Mouse (Mus musculus): ENCODE measurements at regions not wholly inside any gene's neighbourhood (a gene's known extent, or its start where the extent isn't known, plus 50 kb on each side); places are given as distances from the start of the nearest gene placed in this dataset.

DNA sequence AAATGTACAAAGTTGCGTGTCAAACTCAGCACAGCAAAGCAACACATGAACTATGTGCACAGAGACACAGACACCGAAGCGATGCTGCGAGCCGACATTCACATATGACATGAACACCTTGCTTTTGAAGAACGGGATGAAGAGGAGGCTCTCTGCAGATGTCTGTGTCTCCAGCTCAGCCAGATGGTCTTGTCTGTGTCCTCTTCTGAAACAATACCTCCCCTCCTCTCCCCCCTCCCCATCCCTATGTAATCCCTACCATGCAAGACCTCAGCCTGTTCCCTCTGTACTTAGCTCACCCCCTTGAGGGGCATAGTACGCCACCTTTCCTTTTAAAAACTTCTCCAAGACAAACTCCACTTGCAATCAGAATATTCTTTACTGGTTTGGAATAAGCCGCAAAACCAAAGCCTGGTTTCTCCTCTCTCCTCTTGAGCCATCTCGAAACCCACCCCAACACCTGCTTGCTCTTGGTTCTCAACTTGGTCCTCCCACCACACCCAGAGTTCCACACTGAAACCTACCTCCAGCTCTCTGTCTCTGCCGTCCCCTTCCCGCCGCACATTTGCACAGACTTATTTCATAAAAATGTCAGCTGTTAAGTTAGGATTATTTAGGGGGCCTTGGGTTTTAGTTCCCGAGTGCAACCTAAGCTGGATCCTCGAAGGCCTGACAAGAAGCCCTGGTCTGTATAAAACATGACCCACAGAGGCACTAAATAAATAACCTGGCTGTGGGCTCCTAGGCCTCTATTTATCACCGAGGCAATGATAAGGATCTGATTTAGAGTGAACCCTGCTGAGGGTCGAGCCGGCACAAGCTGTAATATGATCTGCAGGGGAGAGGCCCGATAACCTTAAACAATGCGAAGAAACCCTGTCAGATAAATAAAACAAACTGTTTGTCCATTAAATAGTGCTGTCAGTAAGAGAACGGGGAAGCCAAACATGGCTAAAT, 327.1 kb upstream of the Sall1 start:
- Histone ChIP-seq H3K27me3 (replicated peaks; ENCODE audit: control insufficient read depth, insufficient read depth, low read length) (no peaks in the 10 kb centered on the region), H3K4me1 (ENCODE audit: control insufficient read depth, insufficient read depth, low read length) (no peaks in the 10 kb centered on the region), H3K9me3 (ENCODE audit: control insufficient read depth, low read length) (no peaks in the 10 kb centered on the region), H3K27ac (ENCODE audit: low read length) (no peak overlapping the region), H3K36me3 (ENCODE audit: control insufficient read depth, insufficient read depth, low read length) (no peaks in the 10 kb centered on the region), H3K4me2 (ENCODE audit: low read depth, low read length) (no peak overlapping the region), H3K9ac (ENCODE audit: low read depth, low read length) (no peak overlapping the region), H3K4me3 (ENCODE audit: low read length) (no peak overlapping the region)
- no peak for ATAC-seq
- WGBS: 47% methylated on average over 20 of the region's 20 CpGs

DNA sequence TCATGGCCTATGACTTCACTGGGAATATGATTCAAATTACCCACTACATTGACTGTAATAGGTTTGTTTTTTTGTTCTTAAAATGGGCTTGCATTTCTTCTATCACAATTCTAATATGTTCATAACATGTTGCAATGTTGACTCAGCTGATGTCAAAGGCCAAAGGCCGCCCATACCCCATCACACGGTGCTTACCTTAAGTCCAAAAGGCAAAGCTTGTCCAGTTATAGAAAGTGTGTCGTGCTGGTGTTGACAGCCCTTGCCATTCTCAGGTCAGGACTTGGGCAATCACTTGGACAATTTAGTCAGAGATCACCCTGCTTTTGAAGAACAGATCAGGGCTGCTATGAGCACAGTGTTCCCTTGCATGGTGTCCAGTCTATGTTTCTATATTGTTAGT, 321.5 kb upstream of the Sall1 start:
- Histone ChIP-seq H3K9me3 (ENCODE audit: control insufficient read depth, low read length) (no peaks in the 10 kb centered on the region), H3K9ac (ENCODE audit: low read depth, low read length) (no peak overlapping the region), H3K4me3 (ENCODE audit: low read length) (no peak overlapping the region), H3K36me3 (ENCODE audit: control insufficient read depth, insufficient read depth, low read length) (no peaks in the 10 kb centered on the region), H3K27ac (ENCODE audit: low read length) (no peak overlapping the region), H3K4me1 (ENCODE audit: control insufficient read depth, insufficient read depth, low read length) (no peaks in the 10 kb centered on the region), H3K4me2 (ENCODE audit: low read depth, low read length) (no peak overlapping the region), H3K27me3 (replicated peaks; ENCODE audit: control insufficient read depth, insufficient read depth, low read length) (no peaks in the 10 kb centered on the region)
- ATAC-seq: no peak
- WGBS: 94% methylated on average over 3 of the region's 3 CpGs

DNA sequence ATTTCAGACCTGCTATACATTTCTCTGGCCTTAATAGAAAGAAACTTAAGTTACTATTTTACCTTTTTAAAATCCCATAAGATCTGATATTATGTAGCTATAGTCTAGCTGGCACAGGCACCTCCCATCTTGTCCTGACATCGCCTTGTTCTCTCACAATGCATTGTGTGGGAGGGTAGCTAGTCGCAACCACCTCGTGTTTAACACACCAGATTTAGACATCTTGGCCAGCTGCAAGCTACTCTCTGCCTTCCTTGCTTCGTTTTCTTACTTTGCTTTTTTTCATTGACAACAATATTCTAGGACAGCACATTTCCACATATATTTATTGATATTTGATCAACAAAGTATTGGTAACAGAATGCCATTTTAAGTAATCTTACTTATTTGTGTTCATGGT, 314.4 kb upstream of the Sall1 start:
- Histone ChIP-seq H3K9ac (ENCODE audit: low read depth, low read length) (no peak overlapping the region), H3K27me3 (replicated peaks; ENCODE audit: control insufficient read depth, insufficient read depth, low read length) (no peaks in the 10 kb centered on the region), H3K9me3 (ENCODE audit: control insufficient read depth, low read length) (no peaks in the 10 kb centered on the region), H3K4me1 (ENCODE audit: control insufficient read depth, insufficient read depth, low read length) (no peaks in the 10 kb centered on the region), H3K36me3 (ENCODE audit: control insufficient read depth, insufficient read depth, low read length) (no peaks in the 10 kb centered on the region), H3K4me3 (ENCODE audit: low read length) (no peak overlapping the region), H3K4me2 (ENCODE audit: low read depth, low read length) (no peak overlapping the region), H3K27ac (ENCODE audit: low read length) (no peak overlapping the region)
- ATAC-seq: no peak
- WGBS: 81% methylated on average over 4 of the region's 4 CpGs

DNA sequence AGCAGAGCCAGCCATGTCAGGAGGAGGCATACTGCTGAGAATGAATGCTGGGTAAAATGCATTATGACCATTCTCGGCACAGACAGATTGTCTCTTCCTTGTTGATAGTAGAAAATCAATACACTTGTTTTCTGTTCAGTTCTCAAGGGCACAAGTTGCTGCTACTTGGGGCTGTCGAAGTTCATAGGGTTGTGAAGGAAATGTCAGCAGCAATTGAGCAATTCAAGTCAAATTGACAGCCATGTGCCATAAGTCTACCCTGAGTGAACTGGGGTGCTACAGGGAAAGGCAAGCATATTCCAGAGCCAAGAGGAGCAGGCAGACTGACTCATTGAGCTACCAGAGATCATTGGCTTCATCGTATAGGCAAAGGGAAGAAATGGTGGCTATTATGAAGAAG, 301.6 kb upstream of the Sall1 start:
- no peaks in the 10 kb centered on the region for H3K36me3 ChIP-seq (ENCODE audit: control insufficient read depth, insufficient read depth, low read length)
- H3K4me1 ChIP-seq (ENCODE audit: control insufficient read depth, insufficient read depth, low read length): no peaks in the 10 kb centered on the region
- no peak overlapping the region for H3K27ac ChIP-seq (ENCODE audit: low read length)
- no peak overlapping the region for H3K9ac ChIP-seq (ENCODE audit: low read depth, low read length)
- no peak for ATAC-seq
- no peak overlapping the region for H3K4me2 ChIP-seq (ENCODE audit: low read depth, low read length)
- no peaks in the 10 kb centered on the region for H3K9me3 ChIP-seq (ENCODE audit: control insufficient read depth, low read length)
- no peak overlapping the region for H3K4me3 ChIP-seq (ENCODE audit: low read length)
- WGBS: 72% methylated on average over 3 of the region's 3 CpGs
- H3K27me3 ChIP-seq (replicated peaks; ENCODE audit: control insufficient read depth, insufficient read depth, low read length): no peaks in the 10 kb centered on the region

DNA sequence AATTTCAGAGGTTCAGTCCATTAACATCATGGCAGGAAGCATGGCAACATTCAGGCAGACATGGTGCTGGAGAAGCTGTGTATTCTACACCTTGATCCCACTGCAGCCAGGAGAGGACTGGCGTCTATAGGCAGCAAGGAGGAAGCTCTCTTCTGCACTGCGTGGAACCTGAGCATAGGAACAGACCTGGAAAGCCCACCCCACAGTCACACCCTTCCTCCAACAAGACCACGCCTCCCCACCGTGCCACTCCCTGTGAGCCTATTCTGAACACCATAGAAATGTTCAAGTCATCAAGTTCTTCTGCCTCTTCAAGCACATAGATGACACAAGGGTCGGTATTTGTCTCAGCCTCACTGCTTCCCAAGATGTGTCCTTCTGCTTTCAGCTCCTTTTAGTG, 297.7 kb upstream of the Sall1 start:
- Histone ChIP-seq H3K4me3 (ENCODE audit: low read length) (no peak overlapping the region), H3K27me3 (replicated peaks; ENCODE audit: control insufficient read depth, insufficient read depth, low read length) (no peaks in the 10 kb centered on the region), H3K36me3 (ENCODE audit: control insufficient read depth, insufficient read depth, low read length) (no peaks in the 10 kb centered on the region), H3K9ac (ENCODE audit: low read depth, low read length) (no peak overlapping the region), H3K9me3 (ENCODE audit: control insufficient read depth, low read length) (no peaks in the 10 kb centered on the region), H3K4me2 (ENCODE audit: low read depth, low read length) (no peak overlapping the region), H3K27ac (ENCODE audit: low read length) (no peak overlapping the region), H3K4me1 (ENCODE audit: control insufficient read depth, insufficient read depth, low read length) (no peaks in the 10 kb centered on the region)
- WGBS: 94% methylated on average over 5 of the region's 5 CpGs
- no peak for ATAC-seq

DNA sequence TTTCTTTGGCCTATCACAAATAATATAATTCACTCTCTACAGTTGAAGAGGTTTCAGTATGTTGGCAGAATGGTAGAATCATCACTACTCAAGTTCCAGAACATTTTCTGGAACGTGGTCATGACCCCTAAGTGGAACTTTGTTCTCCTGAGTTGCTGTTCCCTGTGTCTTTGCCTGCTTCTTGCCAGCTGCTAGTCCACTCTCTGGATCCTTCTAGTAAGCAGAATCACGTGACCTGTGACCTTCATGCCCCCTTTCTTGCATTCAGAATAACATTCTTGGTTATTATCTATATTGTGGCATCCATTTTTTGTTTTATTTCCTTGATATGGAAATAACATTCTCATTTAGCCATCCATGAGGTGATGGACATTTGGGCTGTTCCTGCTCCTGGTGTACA, 291.5 kb upstream of the Sall1 start:
- Histone ChIP-seq H3K9ac (ENCODE audit: low read depth, low read length) (no peak overlapping the region), H3K4me1 (ENCODE audit: control insufficient read depth, insufficient read depth, low read length) (no peaks in the 10 kb centered on the region), H3K36me3 (ENCODE audit: control insufficient read depth, insufficient read depth, low read length) (no peaks in the 10 kb centered on the region), H3K4me2 (ENCODE audit: low read depth, low read length) (no peak overlapping the region), H3K27me3 (replicated peaks; ENCODE audit: control insufficient read depth, insufficient read depth, low read length) (no peaks in the 10 kb centered on the region), H3K4me3 (ENCODE audit: low read length) (no peak overlapping the region), H3K27ac (ENCODE audit: low read length) (no peak overlapping the region), H3K9me3 (ENCODE audit: control insufficient read depth, low read length) (no peaks in the 10 kb centered on the region)
- 87% methylated on average over 2 of the region's 2 CpGs for WGBS
- no peak for ATAC-seq

DNA sequence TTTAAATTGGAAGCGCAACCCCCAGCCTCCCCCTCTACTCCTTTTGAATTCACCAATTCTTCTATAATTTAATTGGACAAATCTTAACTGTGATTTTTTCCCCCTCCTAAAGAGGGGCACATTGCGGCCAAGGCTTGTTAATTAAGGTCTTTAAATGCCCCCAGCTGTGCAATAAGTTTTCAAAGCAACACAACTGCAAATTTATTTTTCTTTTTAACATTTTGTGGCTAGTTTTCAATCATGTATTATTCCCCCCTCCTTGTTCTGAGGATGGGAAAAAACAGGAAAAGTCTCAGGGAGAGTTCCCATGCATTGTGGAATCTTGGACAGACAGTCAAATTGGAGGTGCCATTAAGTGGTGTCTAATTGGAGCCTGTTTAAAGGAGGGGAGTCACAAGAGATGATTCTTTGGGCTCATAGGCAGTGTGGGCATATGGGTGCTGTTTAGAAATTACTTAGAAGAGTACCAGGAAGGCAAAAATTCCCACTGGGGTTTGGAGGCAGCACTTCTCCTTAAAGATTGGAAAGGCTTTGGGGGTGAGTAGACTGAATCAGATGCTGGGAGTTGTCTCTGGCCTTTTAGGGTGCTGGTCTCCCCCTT, 281.9 kb upstream of the Sall1 start:
- ATAC-seq: no peak
- no peaks in the 10 kb centered on the region for H3K4me1 ChIP-seq (ENCODE audit: control insufficient read depth, insufficient read depth, low read length)
- 87% methylated on average over 2 of the region's 2 CpGs for WGBS
- H3K9me3 ChIP-seq (ENCODE audit: control insufficient read depth, low read length): no peaks in the 10 kb centered on the region
- H3K36me3 ChIP-seq (ENCODE audit: control insufficient read depth, insufficient read depth, low read length): no peaks in the 10 kb centered on the region
- no peak overlapping the region for H3K9ac ChIP-seq (ENCODE audit: low read depth, low read length)
- no peak overlapping the region for H3K27ac ChIP-seq (ENCODE audit: low read length)
- H3K4me2 ChIP-seq (ENCODE audit: low read depth, low read length): no peak overlapping the region
- no peaks in the 10 kb centered on the region for H3K27me3 ChIP-seq (replicated peaks; ENCODE audit: control insufficient read depth, insufficient read depth, low read length)
- no peak overlapping the region for H3K4me3 ChIP-seq (ENCODE audit: low read length)

DNA sequence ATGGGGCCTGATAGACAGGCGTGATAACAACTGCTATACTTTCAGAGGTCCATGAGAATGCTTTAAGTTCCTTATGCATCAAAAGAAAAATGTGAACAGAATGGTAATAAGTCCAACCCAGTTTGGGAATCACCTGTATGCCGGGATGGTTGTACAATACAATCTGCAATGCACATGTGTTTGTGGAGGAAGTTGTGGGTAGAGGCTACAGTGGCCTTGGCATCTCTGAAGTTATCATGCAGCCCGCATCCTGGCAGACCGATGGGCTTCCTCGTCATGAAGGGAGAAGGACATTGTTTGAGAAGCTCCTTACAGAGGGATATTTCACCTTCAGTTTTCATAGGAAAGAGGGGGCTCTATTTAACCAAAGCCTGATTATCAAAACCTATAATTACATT, 281.3 kb upstream of the Sall1 start:
- ATAC-seq: no peak
- 82% methylated on average over 5 of the region's 5 CpGs for WGBS
- Histone ChIP-seq H3K9me3 (ENCODE audit: control insufficient read depth, low read length) (no peaks in the 10 kb centered on the region), H3K9ac (ENCODE audit: low read depth, low read length) (no peak overlapping the region), H3K36me3 (ENCODE audit: control insufficient read depth, insufficient read depth, low read length) (no peaks in the 10 kb centered on the region), H3K4me3 (ENCODE audit: low read length) (no peak overlapping the region), H3K27me3 (replicated peaks; ENCODE audit: control insufficient read depth, insufficient read depth, low read length) (no peaks in the 10 kb centered on the region), H3K4me2 (ENCODE audit: low read depth, low read length) (no peak overlapping the region), H3K27ac (ENCODE audit: low read length) (no peak overlapping the region), H3K4me1 (ENCODE audit: control insufficient read depth, insufficient read depth, low read length) (no peaks in the 10 kb centered on the region)

DNA sequence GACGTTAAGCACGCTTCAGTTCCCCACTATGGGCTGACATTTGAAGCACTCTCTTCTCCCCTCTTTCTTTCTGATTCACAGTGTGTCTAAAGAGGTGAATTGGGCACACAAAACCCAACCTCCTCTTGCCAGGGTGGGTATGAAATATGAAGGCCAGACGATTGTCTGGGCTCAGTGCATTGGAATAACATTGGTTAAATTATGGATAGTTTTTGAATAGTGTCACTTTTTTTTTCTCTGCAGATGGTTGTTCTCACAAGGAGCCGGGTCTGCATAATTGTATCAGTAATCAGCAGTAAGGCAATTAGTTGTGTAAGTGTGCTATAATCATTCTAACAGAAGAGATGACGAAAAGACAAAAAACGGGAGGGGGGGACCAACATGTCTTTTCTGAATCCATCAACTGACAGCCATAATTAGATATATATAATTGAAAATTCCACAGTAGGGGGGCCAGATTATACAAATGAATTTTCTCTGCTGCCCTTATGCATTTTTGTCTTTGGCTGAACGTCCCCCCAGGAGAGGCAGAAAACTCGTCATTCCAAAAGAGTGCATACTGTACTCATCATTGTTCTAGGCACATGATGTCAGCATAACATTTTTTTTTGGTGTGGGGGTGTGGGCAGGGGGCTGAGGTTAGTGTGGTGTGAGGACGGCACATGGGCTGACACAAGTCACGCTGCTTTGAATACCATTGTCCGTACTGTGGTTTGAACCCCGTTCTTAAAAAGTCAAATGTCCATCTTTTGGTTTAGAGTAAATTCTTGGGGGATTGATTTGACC, 280.7 kb upstream of the Sall1 start:
- no peak for ATAC-seq
- WGBS: 70% methylated on average over 12 of the region's 12 CpGs
- Histone ChIP-seq H3K4me1 (ENCODE audit: control insufficient read depth, insufficient read depth, low read length) (no peaks in the 10 kb centered on the region), H3K27ac (ENCODE audit: low read length) (no peak overlapping the region), H3K4me3 (ENCODE audit: low read length) (no peak overlapping the region), H3K4me2 (ENCODE audit: low read depth, low read length) (no peak overlapping the region), H3K9me3 (ENCODE audit: control insufficient read depth, low read length) (no peaks in the 10 kb centered on the region), H3K27me3 (replicated peaks; ENCODE audit: control insufficient read depth, insufficient read depth, low read length) (no peaks in the 10 kb centered on the region), H3K36me3 (ENCODE audit: control insufficient read depth, insufficient read depth, low read length) (no peaks in the 10 kb centered on the region), H3K9ac (ENCODE audit: low read depth, low read length) (no peak overlapping the region)

All from intestine, embryonic 16.5 days (tissue).